Mouse (Mus musculus) ovary, adult 18-20 months (tissue): ENCODE measurements around the gene Capn1.

Experiments used
- DNase-seq: peaks from one replicate; pipeline ENCODE4 v3.0.0; 2022; ENCODE audit warnings: low spot score, mixed read lengths

Gene Capn1

DNA sequence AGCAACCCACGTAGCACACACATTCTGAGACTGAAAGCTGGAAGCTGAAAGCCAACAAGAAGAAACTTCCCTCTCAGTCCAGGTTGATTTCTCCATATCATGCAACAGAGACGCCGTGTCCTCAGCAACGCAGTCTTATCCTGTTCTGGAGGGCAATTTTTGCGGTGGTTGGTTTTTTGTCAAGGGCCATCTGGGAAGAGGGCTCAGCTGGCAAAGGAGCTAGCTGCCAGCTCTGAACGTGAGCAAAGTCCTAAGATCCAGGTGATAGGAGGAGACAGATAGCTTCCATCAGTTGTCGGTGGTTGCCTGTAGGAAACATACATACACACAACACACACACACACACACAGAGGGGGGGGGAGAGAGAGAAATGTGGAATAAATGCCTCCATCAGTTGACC is 22.6 kb upstream of the Capn1 start:
- no peak for DNase-seq

DNA sequence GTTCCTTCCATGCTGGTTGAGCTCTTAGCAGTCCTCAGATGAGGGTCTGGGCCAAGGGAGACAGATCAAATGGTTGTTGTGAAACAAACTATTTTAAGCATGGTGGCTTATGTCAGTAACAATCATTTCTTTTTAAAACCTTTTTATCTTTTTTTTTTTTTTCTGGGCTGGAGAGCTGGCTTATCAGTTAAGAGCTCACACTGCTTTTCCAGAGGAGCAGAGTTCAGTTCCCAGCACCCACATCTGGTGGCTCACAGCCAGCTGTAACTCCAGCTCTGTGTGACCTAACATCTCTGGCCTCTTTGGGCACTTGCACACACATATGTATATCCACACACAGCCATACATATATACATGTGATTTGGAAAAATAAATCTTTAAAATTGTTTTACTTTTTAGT is 22.0 kb upstream of the Capn1 start:
- DNase-seq, result no peak

DNA sequence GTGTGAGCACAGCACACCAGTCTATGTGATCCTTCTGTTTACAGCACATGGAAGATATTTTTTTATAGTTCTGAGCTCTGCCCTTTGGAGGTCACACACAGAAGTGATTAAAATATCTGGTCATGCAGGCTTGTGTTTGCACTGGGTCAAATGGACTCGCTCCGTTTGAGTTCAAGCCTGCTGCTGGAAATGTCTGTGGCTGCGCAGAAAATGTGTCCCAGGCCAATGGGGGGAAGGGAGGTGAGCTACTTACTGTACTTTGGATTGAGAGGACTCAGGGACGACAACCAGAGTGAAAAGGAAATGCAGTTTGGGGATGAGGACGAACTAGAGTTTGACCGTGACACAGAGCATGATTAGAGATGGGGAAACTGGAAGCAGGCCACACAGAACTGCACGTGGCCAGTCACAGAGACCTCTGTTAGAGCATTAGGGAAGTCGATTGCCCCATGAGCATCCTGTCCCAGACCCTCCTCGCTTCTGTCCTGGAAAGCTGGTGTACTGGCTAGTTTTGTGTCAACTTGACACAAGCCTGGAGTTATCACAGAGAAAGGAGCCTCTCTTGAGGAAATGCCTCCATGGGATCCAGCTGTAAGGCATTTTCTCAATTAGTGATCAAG is 20.4 kb upstream of the Capn1 start:
- no peak for DNase-seq

DNA sequence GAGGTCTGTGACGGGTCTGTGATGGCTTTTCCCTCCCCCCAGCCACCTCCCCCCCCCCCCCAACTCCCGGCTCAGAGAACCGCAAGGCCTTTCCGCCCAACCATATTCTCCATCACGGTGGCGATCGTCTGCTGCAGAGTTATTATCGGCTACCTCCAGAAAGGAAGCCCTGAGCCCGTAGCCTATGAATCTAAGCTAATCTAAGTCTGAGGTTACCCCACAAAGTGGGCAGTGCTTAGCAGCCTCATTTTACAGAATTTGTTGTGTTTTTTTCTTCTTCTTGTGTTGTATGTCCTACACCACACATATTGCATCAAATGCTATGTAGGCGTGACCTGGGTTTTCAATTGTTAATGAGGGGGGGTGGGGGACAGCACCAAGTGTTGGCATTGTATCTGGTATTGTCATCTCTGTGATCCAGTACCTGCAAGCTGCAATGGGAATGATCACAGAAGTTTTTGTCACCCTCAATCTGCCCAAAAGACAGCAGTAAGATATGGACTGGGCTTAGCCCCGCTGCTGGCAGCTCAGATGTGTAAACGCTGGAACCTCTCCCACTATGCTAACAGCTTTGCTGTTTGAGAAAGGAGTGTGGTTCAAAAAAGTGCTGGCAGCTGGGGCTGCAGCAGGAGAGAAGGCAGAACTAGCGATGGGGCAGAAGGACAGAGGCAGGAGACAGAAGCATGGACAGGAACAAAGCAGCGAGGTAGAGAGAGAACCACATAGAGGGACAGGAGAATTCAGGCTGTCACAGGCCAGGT is 15.0 kb upstream of the Capn1 start:
- DNase-seq, result no peak

DNA sequence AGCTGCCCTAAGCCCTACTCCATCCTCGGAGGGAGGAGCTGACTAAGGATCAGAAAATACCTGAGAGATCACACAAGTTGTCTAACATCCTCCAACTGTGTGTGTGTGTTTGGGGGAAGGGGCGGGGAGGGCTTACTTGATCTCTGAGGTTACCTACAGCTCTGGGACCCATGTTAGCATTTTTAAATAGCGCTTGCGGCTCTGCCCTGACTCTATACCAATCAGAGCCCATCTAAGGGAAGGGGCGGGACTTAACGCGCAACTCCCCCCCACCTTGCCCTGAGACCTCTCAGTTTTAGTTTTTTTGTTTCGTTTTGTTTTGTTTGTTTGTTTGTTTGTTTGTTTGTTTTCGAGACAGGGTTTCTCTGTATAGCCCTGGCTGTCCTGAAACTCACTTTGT is 13.7 kb upstream of the Capn1 start:
- DNase-seq, result no peak

DNA sequence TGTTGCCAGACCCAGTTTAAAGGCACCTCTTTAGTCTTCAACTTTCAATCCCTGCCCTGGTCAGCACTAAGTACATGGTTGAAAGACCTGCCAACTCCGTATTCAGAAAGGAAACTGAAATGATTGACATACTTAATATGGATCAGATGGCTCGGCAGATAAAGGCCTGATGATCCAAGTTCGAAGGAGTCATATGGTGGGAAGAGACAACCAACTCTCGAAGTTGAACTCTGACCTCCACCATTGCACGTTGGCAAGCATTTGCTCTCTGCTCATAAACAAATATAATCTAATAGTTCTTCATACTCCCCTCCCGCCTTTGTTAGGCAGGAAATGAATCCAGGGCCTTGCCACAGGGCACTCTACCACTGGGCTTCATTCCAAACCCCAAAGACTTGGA is 13.3 kb upstream of the Capn1 start:
- no peak for DNase-seq

DNA sequence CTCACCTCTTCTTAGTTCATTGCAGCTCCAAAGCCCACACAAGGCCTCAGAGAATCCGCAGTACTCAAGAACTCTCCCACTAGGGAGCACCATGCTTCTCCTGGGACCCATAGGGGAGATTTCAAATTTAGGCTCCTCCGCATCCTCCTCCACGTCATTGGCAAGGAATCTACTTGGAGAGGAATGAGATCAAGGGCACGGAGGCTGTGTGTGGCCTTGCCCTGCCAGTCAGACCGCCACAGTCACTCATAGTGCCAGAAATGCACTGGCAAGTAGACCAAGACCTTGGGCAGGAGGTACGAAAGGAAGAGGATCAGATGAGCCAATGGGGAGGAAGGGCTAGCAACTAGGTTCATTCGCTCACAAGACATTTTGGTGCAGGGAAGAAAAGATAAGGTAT is 8.2 kb upstream of the Capn1 start:
- DNase-seq, result peak; percentile 61

DNA sequence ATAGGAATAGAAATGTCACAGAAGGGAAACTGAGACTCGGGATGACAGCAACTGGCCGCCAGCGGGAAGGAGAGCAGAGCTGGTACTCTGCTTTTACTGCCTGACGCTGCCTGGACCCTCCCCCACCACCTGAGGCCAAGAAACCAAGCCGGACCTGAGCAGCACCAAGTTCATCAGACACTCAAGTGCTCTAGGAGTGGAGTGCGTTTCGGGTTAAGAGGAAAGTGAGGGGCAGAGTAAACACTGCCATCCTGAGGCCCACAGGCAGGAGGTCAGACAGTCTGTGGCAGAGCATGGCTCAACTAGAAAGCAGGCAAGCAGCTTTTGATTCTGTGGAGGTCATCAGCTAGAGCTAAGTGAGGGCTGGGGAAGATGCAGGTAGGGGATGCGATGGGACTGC is 7.4 kb upstream of the Capn1 start:
- no peak for DNase-seq

DNA sequence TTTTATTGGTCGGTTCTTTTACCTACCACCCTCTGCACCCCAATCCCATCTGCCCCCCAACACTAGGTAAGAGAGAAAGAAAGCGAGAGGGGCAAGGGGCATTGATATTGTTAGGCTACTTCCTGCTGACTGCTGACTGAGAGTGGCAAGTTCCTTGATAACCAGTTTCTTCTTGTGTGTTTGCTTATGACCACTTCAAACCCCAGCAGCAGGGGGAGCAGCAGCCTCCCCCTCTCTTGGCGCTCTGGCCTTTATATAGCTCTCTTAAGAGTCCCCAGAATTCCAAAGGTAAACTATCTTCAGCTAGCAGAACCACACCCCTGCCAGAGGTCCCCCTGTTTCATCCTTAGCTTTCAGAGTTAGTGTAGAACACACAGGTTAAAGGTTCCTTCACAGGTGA is 4.6 kb upstream of the Capn1 start:
- no peak for DNase-seq

DNA sequence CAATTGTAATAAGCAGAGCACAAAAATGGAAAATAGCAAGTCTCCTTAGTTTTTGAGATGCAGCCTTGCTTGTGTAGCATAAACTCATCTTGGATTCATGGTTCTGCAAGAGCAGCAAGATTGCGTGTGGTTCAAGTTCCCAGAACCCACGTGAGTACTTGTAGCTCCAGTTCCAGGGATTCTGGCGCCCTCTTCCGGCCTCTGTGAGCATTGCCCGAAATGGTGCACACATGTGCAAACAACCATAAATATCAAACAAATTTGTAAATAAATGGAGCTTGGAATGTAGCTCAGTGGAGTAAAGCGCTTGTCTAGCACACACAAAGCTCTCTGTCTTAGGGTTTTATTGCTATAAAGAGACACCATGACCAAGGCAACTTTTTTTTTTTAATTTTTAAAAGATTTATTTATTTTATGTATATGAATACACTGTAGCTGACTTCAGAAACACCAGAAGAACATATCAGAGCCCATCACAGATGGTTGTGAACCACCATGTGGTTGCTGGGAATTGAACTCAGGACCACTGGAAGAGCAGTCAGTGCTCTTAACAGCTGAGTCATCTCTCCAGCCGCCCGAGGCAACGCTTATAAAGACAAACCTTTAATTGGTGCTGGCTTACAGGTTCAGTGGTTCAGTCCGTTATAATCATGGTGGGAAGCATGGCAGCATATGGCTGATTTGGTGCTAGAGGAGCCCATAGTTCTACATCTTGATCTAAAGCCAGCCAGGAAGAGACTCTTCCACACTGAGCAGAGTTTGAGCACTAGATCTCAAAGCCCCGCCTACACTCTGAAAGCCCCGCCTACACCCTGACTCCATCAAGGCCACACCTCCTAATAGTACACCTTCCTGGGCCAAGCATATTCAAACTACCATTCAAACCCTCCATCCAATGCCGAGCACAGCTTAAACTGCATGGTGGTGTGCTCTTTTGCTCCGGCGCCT is 2.7 kb upstream of the Capn1 start:
- peak; percentile 59 for DNase-seq

DNA sequence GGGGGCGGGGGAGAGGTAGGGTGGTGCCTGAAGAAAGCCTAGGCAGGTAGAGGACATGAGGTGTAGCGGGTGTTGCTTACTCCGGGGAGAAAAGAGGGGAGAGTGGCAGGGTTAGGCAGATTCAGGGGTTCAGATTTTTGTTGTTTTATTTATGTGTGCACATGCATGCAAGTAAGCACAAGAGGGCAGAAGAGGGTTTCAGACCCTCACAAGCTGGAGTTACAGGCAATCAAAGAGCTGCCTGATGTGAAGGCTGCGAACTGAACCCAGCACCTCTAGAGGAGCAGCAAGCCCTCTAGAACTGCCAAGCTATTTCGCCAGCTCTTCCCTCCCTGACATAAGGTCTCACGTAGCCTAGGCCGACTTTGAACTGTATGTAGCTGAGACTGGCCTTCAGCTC is 835 bp upstream of the Capn1 start:
- DNase-seq, result no peak

DNA sequence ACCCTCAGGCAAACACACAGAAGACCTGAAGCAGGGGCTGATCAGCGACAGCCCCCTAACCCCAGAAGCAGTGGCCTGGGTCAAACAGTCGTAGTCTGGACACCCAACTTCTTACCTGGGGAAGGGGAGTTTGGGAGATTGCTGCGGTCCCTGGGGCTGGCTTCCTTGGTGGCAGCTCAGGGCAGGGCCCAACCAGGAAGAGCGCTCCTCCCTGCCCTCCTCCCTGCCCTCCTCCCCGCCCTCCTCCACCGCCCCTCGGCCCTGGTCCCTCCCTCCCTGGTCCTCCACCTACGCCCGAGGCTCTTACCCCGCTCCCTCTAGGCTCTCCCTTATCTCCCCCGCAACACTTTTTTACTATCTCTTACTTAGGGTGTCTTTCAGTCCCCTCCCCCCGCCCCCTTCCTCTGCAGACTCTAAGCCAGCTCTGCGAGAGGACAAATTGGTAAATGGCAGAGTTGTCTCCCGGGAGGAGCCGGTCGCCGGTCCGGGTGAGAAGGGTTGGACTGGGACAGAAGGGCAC is 646 bp downstream of the Capn1 start:
- no peak for DNase-seq

DNA sequence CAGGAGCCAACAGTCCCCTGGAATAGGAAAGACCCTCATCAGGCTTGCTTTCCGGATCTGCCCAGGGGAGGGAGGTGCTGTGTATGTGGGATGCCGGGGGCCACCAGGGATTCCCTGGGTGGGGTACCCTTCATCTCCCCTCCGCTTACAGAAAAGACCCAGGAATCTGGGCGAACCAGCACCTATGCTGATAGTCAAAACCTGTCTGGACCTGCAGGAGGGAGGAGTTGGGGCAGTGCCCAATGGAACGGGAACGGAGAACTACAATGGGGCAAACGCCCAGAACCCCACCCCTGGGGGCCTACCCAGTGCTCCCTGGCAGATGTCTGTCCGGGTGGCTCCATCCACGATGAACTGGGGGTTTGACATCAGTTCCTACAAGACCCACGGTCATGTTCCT is 2.0 kb downstream of the Capn1 start:
- no peak for DNase-seq

DNA sequence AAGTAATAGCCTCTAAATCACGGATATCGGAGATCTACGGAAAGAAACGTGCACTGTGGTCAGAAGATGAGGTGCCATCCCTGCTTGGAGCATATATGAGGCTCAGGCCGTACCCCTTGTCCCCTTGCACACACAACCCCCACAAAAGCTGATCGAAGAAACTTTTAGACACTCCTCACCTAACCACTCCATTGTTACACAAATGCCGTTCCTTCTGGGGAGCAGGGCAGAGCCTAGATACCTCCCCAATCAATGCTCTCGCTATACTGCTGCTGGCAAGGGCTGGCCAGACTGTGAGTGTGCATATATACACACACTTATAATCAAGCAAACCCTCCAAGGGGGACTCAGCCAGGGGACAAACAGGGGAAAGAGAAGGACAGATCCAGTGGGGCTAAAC is 6.6 kb downstream of the Capn1 start:
- no peak for DNase-seq

DNA sequence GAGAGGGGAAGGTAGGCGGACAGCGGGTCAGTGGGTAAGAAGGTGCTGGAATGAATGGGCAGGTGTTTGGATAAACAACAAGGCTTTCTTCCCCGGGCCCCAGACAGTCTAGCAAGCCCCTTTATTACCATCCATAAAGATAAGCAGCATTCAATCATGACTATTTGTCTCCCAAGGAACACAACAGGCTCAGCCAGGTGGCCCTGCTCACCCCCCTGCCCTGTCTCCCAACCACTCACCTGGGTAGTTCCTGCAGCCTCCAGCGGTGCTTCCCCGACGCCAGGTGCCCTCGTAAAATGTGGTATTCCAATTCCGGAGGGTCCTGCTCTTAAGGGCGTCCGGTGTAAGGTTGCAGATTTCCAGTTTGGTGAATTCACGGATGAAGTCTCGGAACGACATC is 8.7 kb downstream of the Capn1 start:
- DNase-seq, result no peak

DNA sequence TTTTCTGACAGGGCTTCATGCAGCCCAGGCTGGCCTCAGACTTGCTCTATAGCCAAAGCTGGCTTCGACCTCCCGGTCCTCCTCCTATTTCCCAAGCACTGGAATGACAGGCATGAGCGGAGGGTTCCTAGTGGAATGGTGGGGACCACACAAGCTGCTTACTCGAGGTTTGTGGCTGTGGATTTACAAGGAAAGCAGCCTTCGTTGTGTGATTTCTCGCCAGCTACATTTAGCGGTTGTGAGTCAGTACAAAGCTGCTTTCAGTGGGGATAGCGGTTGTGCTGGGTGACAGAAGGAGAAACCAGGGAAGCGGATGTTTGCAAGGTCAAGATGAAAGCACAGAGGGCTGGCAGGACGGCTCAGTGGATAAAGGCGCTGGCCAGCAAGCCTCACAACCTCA is 10.2 kb downstream of the Capn1 start:
- DNase-seq, result no peak

DNA sequence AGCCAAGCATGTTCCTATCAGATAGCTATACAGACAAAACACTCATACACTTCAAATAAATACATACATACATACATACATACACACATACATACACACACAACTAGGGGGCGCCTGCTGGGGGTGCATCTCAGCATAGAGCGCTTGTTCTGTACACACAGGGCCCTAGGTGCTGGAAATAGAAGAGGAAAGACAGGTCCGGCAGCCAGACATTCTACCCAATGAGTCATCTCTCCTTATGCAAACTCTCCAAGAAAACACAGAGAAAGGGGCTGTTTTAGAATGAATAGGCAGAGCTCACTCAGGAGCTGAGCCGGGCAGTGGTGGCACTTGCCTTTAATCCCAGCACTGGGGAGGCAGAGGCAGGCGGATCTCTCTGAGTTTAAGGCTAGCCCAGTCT is 15.7 kb downstream of the Capn1 start:
- DNase-seq, result no peak

DNA sequence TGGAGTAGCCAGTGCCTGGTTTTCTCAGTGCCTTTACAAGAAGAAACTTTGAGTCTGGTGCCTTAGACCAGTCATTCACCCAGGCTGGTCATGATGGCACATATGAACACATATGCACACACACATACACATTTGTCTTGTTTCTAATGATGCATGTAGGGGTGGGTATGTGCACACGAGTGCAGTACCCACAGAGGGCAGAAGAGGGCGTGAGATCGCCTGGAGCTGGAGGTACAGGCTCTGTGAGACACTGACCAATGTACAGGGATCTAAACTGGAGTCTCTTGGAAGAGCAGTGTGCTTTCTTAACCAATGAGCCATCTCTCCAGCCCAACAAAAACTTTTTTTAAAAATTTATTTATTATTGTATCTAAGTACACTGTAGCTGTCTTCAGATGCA is 17.5 kb downstream of the Capn1 start:
- no peak for DNase-seq

DNA sequence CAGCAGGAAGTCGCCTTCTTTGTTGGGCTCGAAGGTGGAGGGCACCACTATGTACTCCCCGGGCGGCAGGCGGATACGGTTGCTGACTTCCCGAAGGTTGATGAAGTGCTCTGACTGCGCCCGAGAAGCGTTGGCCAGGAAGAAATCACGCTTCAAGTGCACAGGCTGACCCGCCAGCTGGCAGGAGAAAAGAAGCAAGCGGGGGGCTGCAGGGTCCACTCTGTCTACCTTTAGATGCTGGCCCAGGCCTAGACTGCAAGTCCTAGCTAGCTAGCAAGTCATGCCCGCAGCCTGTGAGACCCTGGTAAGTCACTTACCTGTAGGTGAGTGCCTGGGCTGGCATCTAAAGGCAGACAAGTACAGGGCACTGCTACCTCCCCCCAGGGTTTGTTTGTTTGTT is 21.0 kb downstream of the Capn1 start:
- no peak for DNase-seq

DNA sequence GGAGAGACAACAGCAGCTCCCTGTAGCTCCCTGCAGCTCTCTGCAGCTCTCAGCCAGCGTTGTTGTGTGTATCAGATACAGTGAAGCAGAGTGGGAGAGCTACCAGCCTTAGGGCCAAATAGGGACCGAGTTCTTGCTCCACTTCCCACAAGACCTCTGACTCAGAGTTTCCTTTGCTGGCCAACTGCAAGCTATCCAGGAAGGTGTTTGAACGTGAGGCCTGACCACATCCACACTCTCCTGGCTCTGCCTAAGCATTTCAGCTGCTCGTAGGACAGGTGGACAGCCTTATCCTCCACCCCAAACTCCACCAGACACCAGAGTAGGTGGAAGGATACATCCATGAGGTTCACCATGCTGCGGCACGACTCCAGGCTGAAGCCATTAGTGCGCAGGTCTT is 23.7 kb downstream of the Capn1 start:
- no peak for DNase-seq

DNA sequence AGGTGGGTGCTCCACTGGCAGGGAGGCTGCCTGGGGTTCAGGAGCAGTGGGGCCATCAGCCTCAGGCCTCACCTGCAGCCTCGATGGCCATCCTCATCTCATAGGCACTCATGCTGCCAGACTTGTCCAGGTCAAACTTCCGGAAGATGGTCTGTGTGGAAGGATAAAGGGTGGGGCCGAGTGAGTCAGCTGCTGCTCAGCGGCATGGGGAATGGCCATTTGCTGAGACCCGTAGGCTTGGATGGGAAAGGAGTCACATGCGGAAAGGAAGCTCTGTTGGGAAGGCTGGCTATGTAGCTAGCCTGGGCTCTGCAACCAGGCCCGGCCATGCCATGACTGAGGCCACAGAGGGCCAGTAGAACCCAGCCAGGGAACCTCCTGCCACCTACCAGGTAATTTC is 24.2 kb downstream of the Capn1 start:
- no peak for DNase-seq

DNA sequence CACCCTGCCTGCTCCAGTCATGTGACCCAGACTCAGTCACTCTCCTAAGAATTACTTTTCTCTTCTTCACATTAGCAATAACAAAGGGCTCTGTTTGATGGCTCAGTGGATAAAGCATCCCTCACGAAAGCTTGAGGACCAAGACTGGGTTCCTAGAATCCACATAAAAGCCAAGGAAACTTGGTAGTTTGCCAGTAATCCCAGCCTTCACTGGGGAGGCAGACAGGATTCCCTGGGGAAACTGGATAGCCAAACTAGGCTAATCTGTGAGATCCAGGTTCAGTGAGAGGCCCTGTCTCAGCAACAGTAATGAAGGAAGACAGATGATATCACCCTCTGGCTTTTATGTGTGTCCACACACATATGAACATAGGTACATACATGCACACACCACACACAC is 24.8 kb downstream of the Capn1 start:
- DNase-seq, result no peak

DNA sequence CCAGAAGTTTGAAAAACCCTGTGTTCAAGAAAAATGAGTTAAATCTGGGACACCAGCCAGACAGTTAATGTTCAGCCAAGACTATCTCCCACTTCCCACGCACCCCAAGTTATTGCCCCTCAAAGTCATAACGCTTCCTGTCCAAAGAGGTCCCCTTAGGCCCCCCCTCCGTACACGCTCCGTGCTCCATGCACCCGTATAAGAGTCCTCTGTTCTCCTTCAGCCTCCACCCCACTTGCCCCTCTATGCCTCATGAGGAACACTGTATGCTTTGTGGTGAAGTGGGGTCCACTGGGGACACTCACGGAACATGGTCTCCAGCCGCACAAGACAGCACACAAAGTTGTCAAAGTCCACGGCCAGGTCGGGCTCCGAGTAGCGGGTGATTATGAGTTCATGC is 25.7 kb downstream of the Capn1 start:
- no peak for DNase-seq
